9 mouse cellular contexts compared by ENCODE assay signal in genomic region chr5:96979296-96980007, GRCm38 (mm10). TPM values are rescaled to one million over a fixed set of nuclear protein-coding genes. Genes with fewer than 3 reads are reported as not detected.
DNase-seq lines count a peak whose midpoint lies in the region; ATAC-seq and TF ChIP-seq lines count a peak whose summit lies in the region.
"Had no signal": no experiment of that assay in that cellular context is flagged by ENCODE, and none has a peak within 500 bp of the region (broad histone marks: within the 10 kb centered on the region; RNA-seq: fewer than 3 reads in every experiment).

No protein-coding gene starts in this region.

- no peak for TF ChIP-seq POLR2A in bone marrow, adult 2 months (IDR thresholded peaks at IDR 0.05; ENCODE audit: borderline replicate concordance, control insufficient read depth, low read depth, low read length)

- WGBS in bone marrow, adult 2 months: 30% methylated on average over 13 of the region's 13 CpGs
- WGBS in liver, postnatal 0 days (ENCODE audit: insufficient replicate concordance): 28% methylated on average over 13 of the region's 13 CpGs

- peaks cover 4% of the 10 kb centered on the region; the same call in 1 of the 2 replicates for H3K27me3 ChIP-seq in liver, postnatal 0 days (ENCODE audit: insufficient read depth, low read length)

- no peaks in the 10 kb centered on the region for H3K9me3 ChIP-seq in liver, postnatal 0 days (ENCODE audit: low read length)

- ATAC-seq in frontal cortex, adult (ENCODE audit: low TSS enrichment): peak; percentile 50; the same call in 1 of the 2 replicates
- ATAC-seq in liver, postnatal 0 days: 0 out of 2 replicates have a peak, but pooled peaks have one; percentile 10

- peak overlapping the region; percentile 23; the same call in 1 of the 2 replicates for H3K4me3 ChIP-seq in layer of hippocampus, adult 2 months
- H3K4me3 ChIP-seq in bone marrow, adult 2 months (replicated peaks; ENCODE audit: control insufficient read depth, low read depth, low read length): peak overlapping the region; percentile 38
- H3K4me3 ChIP-seq in liver, postnatal 0 days (ENCODE audit: low read depth, low read length): peak overlapping the region; percentile 5; the same call in 1 of the 2 replicates

- DNase-seq in frontal cortex, postnatal 25 days (ENCODE audit: low spot score in 2 of 2): no peak
- no peak for DNase-seq in layer of hippocampus, adult 2 months (ENCODE audit: low spot score in 2 of 2)
- no peak for DNase-seq in layer of hippocampus, adult 9-10 months (ENCODE audit: low spot score)
- no peak for DNase-seq in liver, postnatal 0 days
- no peak for DNase-seq in layer of hippocampus, postnatal 10 days (ENCODE audit: low spot score in 2 of 2)
- DNase-seq in left cerebral cortex, adult 18-20 months (ENCODE audit: low spot score in 2 of 2): no peak
- DNase-seq: gastrocnemius, postnatal 36 days had no signal

- no peaks in the 10 kb centered on the region for H3K36me3 ChIP-seq in liver, postnatal 0 days (replicated peaks; ENCODE audit: insufficient read depth, low read length)

- H3K27ac ChIP-seq in layer of hippocampus, adult 2 months: peak overlapping the region; percentile 19
- peak overlapping the region; percentile 72 for H3K27ac ChIP-seq in bone marrow, adult 2 months (ENCODE audit: control insufficient read depth, insufficient read depth, low read depth, low read length, poor library complexity)
- peak overlapping the region; percentile 64 for H3K27ac ChIP-seq in liver, postnatal 0 days (ENCODE audit: low read depth)

- peak overlapping the region; percentile 36 for H3K4me2 ChIP-seq in liver, postnatal 0 days (ENCODE audit: low read depth, low read length)

- TF ChIP-seq CTCF in layer of hippocampus, adult 2 months (conservative IDR thresholded peaks at IDR 0.05): no peak
- no peak for TF ChIP-seq CTCF in bone marrow, adult 2 months (IDR thresholded peaks at IDR 0.05; ENCODE audit: control insufficient read depth, insufficient read depth, low read length)
- TF ChIP-seq CTCF in liver, postnatal 0 days (IDR thresholded peaks at IDR 0.05; ENCODE audit: low read depth): no peak

- no peak for TF ChIP-seq EP300 in liver, postnatal 0 days (IDR thresholded peaks at IDR 0.05; ENCODE audit: low read depth)

- no peak overlapping the region for H3K9ac ChIP-seq in liver, postnatal 0 days (replicated peaks)

- H3K4me1 ChIP-seq in bone marrow, adult 2 months (ENCODE audit: control insufficient read depth, insufficient read depth, low read length): no peaks in the 10 kb centered on the region; the same call in 1 of the 2 replicates
- peaks cover 37% of the 10 kb centered on the region for H3K4me1 ChIP-seq in liver, postnatal 0 days (ENCODE audit: insufficient read depth)

RNA-seq across cellular contexts. Expression of gene Bmp2k, which starts 18.0 kb away (rescaled TPM):
- 10 to 100 TPM; 12.3 to 13.2 TPM for total RNA-seq in layer of hippocampus, adult 2 months (2021)
- polyA plus RNA-seq in bone marrow, adult 2 months (2011; ENCODE audit: insufficient read depth, insufficient read length, low replicate concordance, missing spikeins): 11.7 and 12.0 TPM in 2 replicates
- polyA plus RNA-seq in liver, postnatal 0 days (2015; fragmentation: Nextera tagmentation; extraction: Ambion mirVana): 13.6 and 15.2 TPM in 2 replicates
- 10 to 100 TPM; 14.6 to 15.2 TPM for total RNA-seq in layer of hippocampus, postnatal 10 days (2021)
- 10 to 100 TPM; 10.8 to 11.6 TPM for total RNA-seq in left cerebral cortex, adult 18-20 months (2021)

Comparison
In these comparisons a context has a peak if more than half of its experiments do, and no peak if none do; other contexts are left out.
1. H3K27ac ChIP-seq: peak in every context shown above with its lines; median percentile 72 in bone marrow, adult 2 months; 64 in liver, postnatal 0 days; 19 in layer of hippocampus, adult 2 months.